Comparison of ENCODE assay signal across 8 mouse cellular contexts in genomic region chr1:74951556-74952210, GRCm38 (mm10). TPM values are rescaled to one million over a fixed set of nuclear protein-coding genes. Genes with fewer than 3 reads are reported as not detected.
A peak's percentile ranks its signal among the peaks of the same experiment; 100 is the strongest.
DNase-seq lines count a peak whose midpoint lies in the region; ATAC-seq lines count a peak whose summit lies in the region.

Gene Ihh, minus strand, starts transcription at chr1:74951672.

- no peaks in the 10 kb centered on the region for H3K36me3 ChIP-seq in forebrain, embryonic 10.5 days (replicated peaks)
- H3K36me3 ChIP-seq in midbrain, embryonic 11.5 days (ENCODE audit: control insufficient read depth, insufficient read depth, low read length) = no peaks in the 10 kb centered on the region

- DNase-seq in cerebellum, postnatal 25 days = peak; percentile 14 to 16
- no peak for DNase-seq in cerebellum, adult 9-11 months
- peak; percentile 27 for DNase-seq in forebrain, embryonic 10.5 days (ENCODE audit: extremely low spot score, low spot score)
- DNase-seq in kidney, adult 8-10 months = peak; percentile 71 to 72
- peak; percentile 93 for DNase-seq in midbrain, embryonic 11.5 days (ENCODE audit: low spot score, missing footprints)
- DNase-seq in gastrocnemius, postnatal 10 days = no peak
- DNase-seq in cerebellum, postnatal 4 days (ENCODE audit: low spot score in 2 of 2) = no peak
- no peak for DNase-seq in left cerebral cortex, postnatal 10 days (ENCODE audit: extremely low spot score in 1 of 2, low spot score in 2 of 2)

- peak within 1 kb of the TSS; percentile 51 for H3K4me2 ChIP-seq in midbrain, embryonic 11.5 days

- no peak within 1 kb of the TSS for H3K27ac ChIP-seq in forebrain, embryonic 10.5 days
- no peak within 1 kb of the TSS for H3K27ac ChIP-seq in midbrain, embryonic 11.5 days (ENCODE audit: low read depth, low read length)

- no peaks in the 10 kb centered on the region for H3K9me3 ChIP-seq in forebrain, embryonic 10.5 days
- H3K9me3 ChIP-seq in midbrain, embryonic 11.5 days (ENCODE audit: control insufficient read depth, low read length) = no peaks in the 10 kb centered on the region

- peaks cover 45% of the 10 kb centered on the region for H3K4me1 ChIP-seq in forebrain, embryonic 10.5 days
- peaks cover 16% of the 10 kb centered on the region for H3K4me1 ChIP-seq in midbrain, embryonic 11.5 days (ENCODE audit: control insufficient read depth, insufficient read depth, low read length)

- no peak within 1 kb of the TSS for H3K9ac ChIP-seq in midbrain, embryonic 11.5 days (ENCODE audit: low read length)

- intact Hi-C loops in left cerebral cortex, postnatal 10 days (cut with DNase I) = no loop called here

- ATAC-seq in midbrain, embryonic 11.5 days (ENCODE audit: low FRiP score) = 0 out of 2 replicates have a peak, but pooled peaks have one; percentile 6

- H3K27me3 ChIP-seq in forebrain, embryonic 10.5 days (ENCODE audit: poor library complexity, severe bottlenecking) = peaks cover 99% of the 10 kb centered on the region
- H3K27me3 ChIP-seq in midbrain, embryonic 11.5 days (ENCODE audit: control insufficient read depth, insufficient read depth, low read length) = peaks cover 77% of the 10 kb centered on the region

- under 1% methylated on average over 41 of the region's 55 CpGs for WGBS in forebrain, embryonic 10.5 days
- WGBS in midbrain, embryonic 11.5 days = 1% methylated on average over 48 of the region's 55 CpGs

- H3K4me3 ChIP-seq in forebrain, embryonic 10.5 days = peak within 1 kb of the TSS; percentile 50
- peak within 1 kb of the TSS; percentile 34 for H3K4me3 ChIP-seq in midbrain, embryonic 11.5 days (ENCODE audit: low read depth, low read length)

RNA-seq across cellular contexts. Expression of gene Ihh, which starts in this region (rescaled TPM):
- polyA plus RNA-seq in forebrain, embryonic 10.5 days (2016; fragmentation: Nextera tagmentation; extraction: Ambion mirVana) = 0.10 TPM in 1 of 2 replicates, not detected in the other
- 0.22 TPM in 1 of 2 replicates, not detected in the other for polyA plus RNA-seq in midbrain, embryonic 11.5 days (2014; fragmentation: Nextera tagmentation; extraction: Ambion mirVana)
- total RNA-seq in gastrocnemius, postnatal 10 days (2021) = under 1 TPM; 0.16 to 0.23 TPM
- total RNA-seq in left cerebral cortex, postnatal 10 days (2021) = under 1 TPM; 0.45 to 0.47 TPM

Comparison
In these comparisons a context has a peak if more than half of its experiments do, and no peak if none do; other contexts are left out.
1. DNase-seq: peak in cerebellum, postnatal 25 days (2 of 2) and kidney, adult 8-10 months (2 of 2); none in cerebellum, adult 9-11 months (single experiment), gastrocnemius, postnatal 10 days (single experiment), cerebellum, postnatal 4 days (0 of 2) and left cerebral cortex, postnatal 10 days (0 of 2).
2. Peak in DNase-seq and H3K4me3 ChIP-seq in forebrain, embryonic 10.5 days; RNA of the gene not detected or under 1 TPM.
3. Peak in DNase-seq, ATAC-seq, H3K4me3 ChIP-seq and H3K4me2 ChIP-seq in midbrain, embryonic 11.5 days; RNA of the gene not detected or under 1 TPM.